Comparison of ENCODE assay signal across 21 mouse cellular contexts in the genomic region with DNA sequence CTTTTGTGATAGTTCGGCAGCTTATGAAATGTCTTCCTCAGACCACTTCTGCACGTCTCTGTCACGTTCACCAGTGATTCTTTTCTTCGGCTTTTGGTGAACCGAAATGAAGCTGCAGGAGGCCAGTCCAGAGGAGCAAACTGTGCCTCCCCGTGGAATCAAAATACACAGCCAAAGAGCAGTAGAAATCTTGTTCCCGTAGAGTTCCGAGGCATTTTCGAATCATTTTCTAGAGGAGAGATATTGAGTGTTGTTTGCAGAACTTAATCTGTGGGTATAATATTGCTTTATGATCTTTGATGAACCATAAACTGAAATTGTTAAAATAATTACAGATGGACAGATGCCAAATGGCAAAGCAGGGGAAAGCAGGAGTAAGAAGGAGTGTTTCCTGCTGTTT. TPM values are rescaled to one million over a fixed set of nuclear protein-coding genes. Genes with fewer than 3 reads are reported as not detected.
DNase-seq lines count a peak whose midpoint lies in the region; ATAC-seq and TF ChIP-seq lines count a peak whose summit lies in the region.
"Had no signal": no experiment of that assay in that cellular context is flagged by ENCODE, and none has a peak within 500 bp of the region (broad histone marks: within the 10 kb centered on the region; RNA-seq: fewer than 3 reads in every experiment).

No protein-coding gene starts in this region.

- no peaks in the 10 kb centered on the region for H3K27me3 ChIP-seq in lung, embryonic 15.5 days
- H3K27me3 ChIP-seq in hindbrain, postnatal 0 days (ENCODE audit: insufficient read depth, low read length) = no peaks in the 10 kb centered on the region
- H3K27me3 ChIP-seq: embryonic facial prominence, embryonic 12.5 days; forebrain, embryonic 15.5 days; hindbrain, embryonic 12.5 days had no signal

- no peak overlapping the region for H3K4me3 ChIP-seq in lung, embryonic 15.5 days
- H3K4me3 ChIP-seq in hindbrain, postnatal 0 days (ENCODE audit: low read length) = no peak overlapping the region
- H3K4me3 ChIP-seq: embryonic facial prominence, embryonic 12.5 days; forebrain, embryonic 15.5 days; heart, embryonic 10.5 days; hindbrain, embryonic 12.5 days had no signal

- no peaks in the 10 kb centered on the region for H3K36me3 ChIP-seq in lung, embryonic 15.5 days
- H3K36me3 ChIP-seq in hindbrain, postnatal 0 days (ENCODE audit: insufficient read depth, low read length) = no peaks in the 10 kb centered on the region
- H3K36me3 ChIP-seq: embryonic facial prominence, embryonic 12.5 days; forebrain, embryonic 15.5 days; G1E; heart, embryonic 10.5 days; hindbrain, embryonic 12.5 days had no signal

- H3K9ac ChIP-seq in lung, embryonic 15.5 days = no peak overlapping the region
- H3K9ac ChIP-seq in hindbrain, postnatal 0 days (replicated peaks; ENCODE audit: low read length) = no peak overlapping the region
- H3K9ac ChIP-seq: embryonic facial prominence, embryonic 12.5 days; forebrain, embryonic 15.5 days; hindbrain, embryonic 12.5 days had no signal

- no peaks in the 10 kb centered on the region for H3K9me3 ChIP-seq in lung, embryonic 15.5 days
- no peaks in the 10 kb centered on the region for H3K9me3 ChIP-seq in hindbrain, postnatal 0 days (ENCODE audit: low read length)
- H3K9me3 ChIP-seq: embryonic facial prominence, embryonic 12.5 days; forebrain, embryonic 15.5 days; G1E; heart, embryonic 10.5 days; hindbrain, embryonic 12.5 days had no signal

- H3K4me1 ChIP-seq in lung, embryonic 15.5 days = peaks cover 4% of the 10 kb centered on the region; the same call in 1 of the 2 replicates
- no peaks in the 10 kb centered on the region for H3K4me1 ChIP-seq in hindbrain, postnatal 0 days (ENCODE audit: insufficient read depth, low read length)
- H3K4me1 ChIP-seq: embryonic facial prominence, embryonic 12.5 days; forebrain, embryonic 15.5 days; heart, embryonic 10.5 days; hindbrain, embryonic 12.5 days had no signal

- DNase-seq in cerebellum, adult 11-12 months = no peak
- DNase-seq in lung, adult 18-20 months = no peak
- peak; percentile 5 for DNase-seq in brain, adult 2 months (ENCODE audit: low read depth, low spot score)
- DNase-seq in cerebellum, postnatal 14 days = peak; percentile 13 to 40
- no peak for DNase-seq in neural tube, embryonic 10.5 days (ENCODE audit: extremely low spot score, low spot score)
- DNase-seq in hindbrain, postnatal 0 days (ENCODE audit: low spot score) = no peak
- DNase-seq: adrenal gland, postnatal 14 days; B cell, adult 2 months; gastrocnemius, postnatal 36 days; heart, adult 18-20 months; heart, postnatal 10 days; heart, postnatal 4 days had no signal

- WGBS in lung, embryonic 15.5 days = 60% methylated on average over 9 of the region's 9 CpGs
- WGBS in hindbrain, postnatal 0 days = 82% methylated on average over 9 of the region's 9 CpGs

- no peak overlapping the region for H3K4me2 ChIP-seq in lung, embryonic 15.5 days
- H3K4me2 ChIP-seq in hindbrain, postnatal 0 days (ENCODE audit: low read depth, low read length) = no peak overlapping the region
- H3K4me2 ChIP-seq: embryonic facial prominence, embryonic 12.5 days; forebrain, embryonic 15.5 days; hindbrain, embryonic 12.5 days had no signal

- H3K27ac ChIP-seq in lung, embryonic 15.5 days = peak overlapping the region; percentile 79
- no peak overlapping the region for H3K27ac ChIP-seq in hindbrain, postnatal 0 days
- H3K27ac ChIP-seq: embryonic facial prominence, embryonic 12.5 days; forebrain, embryonic 15.5 days; heart, embryonic 10.5 days; hindbrain, embryonic 12.5 days had no signal

- TF ChIP-seq CTCF in hindbrain, postnatal 0 days (IDR thresholded peaks at IDR 0.05; ENCODE audit: low read depth) = no peak

- peak; percentile 19; the same call in 1 of the 2 replicates for ATAC-seq in cerebellum, adult (ENCODE audit: insufficient number of reproducible peaks, low FRiP score, low TSS enrichment)
- peak; percentile 42; the same call in 1 of the 2 replicates for ATAC-seq in lung, embryonic 15.5 days (ENCODE audit: borderline replicate concordance, extremely low read depth, low FRiP score, low TSS enrichment)
- no peak for ATAC-seq in hindbrain, postnatal 0 days
- ATAC-seq: CD4-positive, CD25-positive, alpha-beta regulatory T cell, adult 4 months; forebrain, embryonic 15.5 days; hindbrain, embryonic 16.5 days had no signal

RNA-seq across cellular contexts. Expression of gene Akirin2, which starts 52.4 kb away (rescaled TPM):
- 54.5 and 56.1 TPM in 2 replicates for polyA plus RNA-seq in lung, embryonic 15.5 days (2015; fragmentation: Nextera tagmentation; extraction: Ambion mirVana)
- 75.7 and 82.1 TPM in 2 replicates for total RNA-seq in hindbrain, postnatal 0 days (2014; rRNA removed)
- polyA plus RNA-seq in hindbrain, postnatal 0 days (2015; fragmentation: Nextera tagmentation; extraction: Ambion mirVana) = 77.5 and 82.5 TPM in 2 replicates

Comparison
In these comparisons a context has a peak if more than half of its experiments do, and no peak if none do; other contexts are left out.
1. DNase-seq: peak in brain, adult 2 months (single experiment) and cerebellum, postnatal 14 days (2 of 2); none in cerebellum, adult 11-12 months (single experiment), lung, adult 18-20 months (0 of 2), neural tube, embryonic 10.5 days (single experiment) and hindbrain, postnatal 0 days (single experiment).